Mouse (Mus musculus): ENCODE results near the gene Idi2. TPM values are rescaled to one million over a fixed set of nuclear protein-coding genes. Genes with fewer than 3 reads are reported as not detected.
"Not testable (repeated sequence)": the region's sequence is repeated elsewhere in the genome, so short reads cannot be mapped to it uniquely, and the experiment has no call there.

Gene Idi2
- polyA plus RNA-seq, 1 experiment, result not detected

GRCm38 (mm10) chr13:8965224-8965623, 12.6 kb downstream of the Idi2 start:
- TF ChIP-seq CTCF (IDR thresholded peaks at IDR 0.05; ENCODE audit: borderline replicate concordance, insufficient read depth, low read length) (no peak), POLR2A (IDR thresholded peaks at IDR 0.05; ENCODE audit: low read depth, low read length) (no peak)
- Histone ChIP-seq H3K27ac (ENCODE audit: insufficient read depth, low read length) (no peak overlapping the region), H3K4me1 (ENCODE audit: control insufficient read depth, insufficient read depth, low read length) (no peaks in the 10 kb centered on the region), H3K4me3 (ENCODE audit: insufficient read depth, low read length) (no peak overlapping the region)

- no peaks in the 10 kb centered on the region for H3K4me1 ChIP-seq (ENCODE audit: control insufficient read depth, insufficient read depth, low read length)
- H3K4me3 ChIP-seq (ENCODE audit: insufficient read depth, low read length), result no peak overlapping the region
- TF ChIP-seq CTCF (IDR thresholded peaks at IDR 0.05; ENCODE audit: borderline replicate concordance, insufficient read depth, low read length) (no peak), POLR2A (IDR thresholded peaks at IDR 0.05; ENCODE audit: low read depth, low read length) (no peak)
- no peak overlapping the region for H3K27ac ChIP-seq (ENCODE audit: insufficient read depth, low read length)
These were observed 15.1 kb downstream of the Idi2 start for GRCm38 (mm10) chr13:8967742-8968141.

DNA sequence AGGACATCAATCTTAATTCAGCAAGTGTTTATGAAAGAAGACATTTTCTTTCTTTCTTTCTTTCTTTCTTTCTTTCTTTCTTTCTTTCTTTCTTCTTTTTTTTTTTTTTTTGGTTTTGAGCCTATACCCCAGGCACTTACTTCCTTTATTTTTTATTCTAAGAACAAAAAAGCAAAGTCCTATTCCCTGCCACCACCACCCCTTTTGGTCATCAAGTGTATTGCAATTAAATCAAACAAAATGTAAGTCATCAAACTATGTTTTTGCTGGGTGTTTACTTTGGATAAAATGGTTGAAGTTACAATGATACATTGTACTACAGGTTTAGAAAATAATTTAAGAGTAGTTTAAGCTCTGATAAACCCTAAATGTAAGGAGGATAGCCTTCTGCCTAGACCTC, 19.7 kb downstream of the Idi2 start:
- H3K4me3 ChIP-seq (ENCODE audit: insufficient read depth, low read length), result no peak overlapping the region
- no peak for TF ChIP-seq POLR2A (IDR thresholded peaks at IDR 0.05; ENCODE audit: low read depth, low read length)
- no peak for TF ChIP-seq CTCF (IDR thresholded peaks at IDR 0.05; ENCODE audit: borderline replicate concordance, insufficient read depth, low read length)
- no peaks in the 10 kb centered on the region for H3K4me1 ChIP-seq (ENCODE audit: control insufficient read depth, insufficient read depth, low read length)
- H3K27ac ChIP-seq (ENCODE audit: insufficient read depth, low read length), result no peak overlapping the region

DNA sequence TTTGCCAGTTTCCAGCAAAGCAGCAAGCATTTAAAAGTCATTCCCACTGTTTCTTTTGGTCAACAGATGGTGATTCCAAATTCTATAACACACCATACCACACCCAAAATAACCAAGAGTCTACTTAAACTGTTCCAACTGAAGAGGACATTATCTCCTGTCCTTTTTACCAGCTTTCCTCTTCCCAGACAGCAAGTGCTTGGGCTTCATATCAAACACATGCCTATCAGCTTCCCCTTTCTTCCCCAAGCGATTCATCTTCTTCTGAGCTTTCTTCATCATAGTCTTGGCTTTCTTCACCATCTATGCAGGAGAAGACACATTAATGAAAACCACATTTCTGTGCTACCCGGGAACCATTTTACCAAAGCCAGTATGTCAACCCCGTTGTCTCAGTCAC, 20.3 kb downstream of the Idi2 start:
- no peaks in the 10 kb centered on the region for H3K4me1 ChIP-seq (ENCODE audit: control insufficient read depth, insufficient read depth, low read length)
- H3K27ac ChIP-seq (ENCODE audit: insufficient read depth, low read length), result no peak overlapping the region
- no peak overlapping the region for H3K4me3 ChIP-seq (ENCODE audit: insufficient read depth, low read length)
- TF ChIP-seq CTCF (IDR thresholded peaks at IDR 0.05; ENCODE audit: borderline replicate concordance, insufficient read depth, low read length) (no peak), POLR2A (IDR thresholded peaks at IDR 0.05; ENCODE audit: low read depth, low read length) (no peak)

DNA sequence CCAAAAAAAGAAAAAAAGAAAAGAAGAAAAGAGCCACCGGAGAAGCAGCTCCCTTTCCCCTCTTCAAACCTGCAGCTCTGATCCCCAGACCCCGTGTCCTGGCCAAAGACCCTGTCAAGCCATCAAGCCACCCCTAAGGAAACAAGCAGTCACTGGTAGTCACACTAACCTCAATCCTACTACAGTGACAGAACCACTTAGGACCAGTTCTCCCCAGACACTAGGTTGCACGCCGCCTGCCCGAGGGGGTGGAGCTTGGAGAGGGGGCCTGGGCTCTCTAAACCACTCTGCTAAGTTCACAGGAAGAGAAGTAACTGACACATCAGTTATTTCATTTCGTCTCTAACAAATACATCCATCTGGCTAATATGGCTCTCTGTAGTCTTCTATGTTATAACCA, 39.6 kb downstream of the Idi2 start:
- Histone ChIP-seq H3K4me1 (ENCODE audit: control insufficient read depth, insufficient read depth, low read length) (no peaks in the 10 kb centered on the region), H3K4me3 (ENCODE audit: insufficient read depth, low read length) (no peak overlapping the region), H3K27ac (ENCODE audit: insufficient read depth, low read length) (no peak overlapping the region)
- no peak for TF ChIP-seq CTCF (IDR thresholded peaks at IDR 0.05; ENCODE audit: borderline replicate concordance, insufficient read depth, low read length)
- no peak for TF ChIP-seq POLR2A (IDR thresholded peaks at IDR 0.05; ENCODE audit: low read depth, low read length)

DNA sequence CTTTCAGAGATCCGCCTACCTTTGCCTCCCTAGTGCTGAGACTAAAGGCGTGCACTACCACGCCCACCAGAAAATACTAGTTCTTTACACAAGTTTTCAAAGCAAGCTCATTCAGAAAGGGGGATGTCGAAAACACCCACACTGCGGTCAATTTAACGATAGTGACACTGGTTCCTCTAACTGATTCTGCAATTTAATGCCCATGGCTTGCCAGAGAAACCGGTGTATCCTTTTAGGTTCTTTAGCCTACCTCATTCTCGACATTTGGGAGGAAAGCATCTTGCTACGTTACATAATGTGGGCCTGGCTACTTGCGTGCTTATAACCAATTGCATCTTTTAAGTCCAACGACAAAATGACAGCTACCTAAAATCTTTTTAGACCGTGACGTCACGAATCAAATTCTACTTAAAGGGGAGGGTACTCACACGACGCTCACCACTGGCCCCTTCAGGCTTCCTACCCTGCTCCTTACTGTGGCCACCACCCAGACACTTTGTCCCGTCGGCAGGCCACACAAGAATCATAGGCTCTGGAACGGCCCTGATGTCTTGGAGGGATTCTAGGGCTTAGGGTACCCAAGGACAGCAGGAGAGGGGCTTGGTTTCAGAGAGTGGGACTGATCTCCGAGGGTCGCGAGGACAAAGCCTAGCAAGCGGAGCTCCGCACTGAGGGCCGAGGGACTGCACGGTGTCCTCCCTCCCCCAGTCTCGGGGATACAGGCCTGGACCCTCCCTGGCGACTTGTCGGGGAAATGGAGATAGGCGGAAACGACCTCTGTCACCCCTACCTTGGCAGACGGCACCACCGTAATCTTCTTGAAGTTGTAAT, 42.7 kb downstream of the Idi2 start:
- Histone ChIP-seq H3K27ac (ENCODE audit: insufficient read depth, low read length) (no peak overlapping the region), H3K4me1 (ENCODE audit: control insufficient read depth, insufficient read depth, low read length) (no peaks in the 10 kb centered on the region), H3K4me3 (ENCODE audit: insufficient read depth, low read length) (peak overlapping the region; percentile 96)
- TF ChIP-seq POLR2A (IDR thresholded peaks at IDR 0.05; ENCODE audit: low read depth, low read length), result no peak; the same call in 1 of the 2 replicates
- TF ChIP-seq CTCF (IDR thresholded peaks at IDR 0.05; ENCODE audit: borderline replicate concordance, insufficient read depth, low read length), result no peak

- H3K4me1 ChIP-seq (ENCODE audit: control insufficient read depth, insufficient read depth, low read length), result no peaks in the 10 kb centered on the region
- no peak within 1 kb of the TSS for H3K27ac ChIP-seq (ENCODE audit: insufficient read depth, low read length)
- TF ChIP-seq POLR2A (IDR thresholded peaks at IDR 0.05; ENCODE audit: low read depth, low read length) (peak; percentile 75), CTCF (IDR thresholded peaks at IDR 0.05; ENCODE audit: borderline replicate concordance, insufficient read depth, low read length) (peak; percentile 55; the same call in 1 of the 2 replicates)
- H3K4me3 ChIP-seq (ENCODE audit: insufficient read depth, low read length), result peak within 1 kb of the TSS; percentile 96
These were observed 43.5 kb downstream of the Idi2 start, which contains the start of gene Gtpbp4 for GRCm38 (mm10) chr13:8995990-8996786. Gene Gtpbp4, minus strand, starts transcription at chr13:8996083.

- not testable (repeated sequence) for H3K4me3 ChIP-seq (ENCODE audit: insufficient read depth, low read length); H3K4me1 ChIP-seq (ENCODE audit: control insufficient read depth, insufficient read depth, low read length)
These were observed 44.6 kb downstream of the Idi2 start for GRCm38 (mm10) chr13:8997221-8997620.

DNA sequence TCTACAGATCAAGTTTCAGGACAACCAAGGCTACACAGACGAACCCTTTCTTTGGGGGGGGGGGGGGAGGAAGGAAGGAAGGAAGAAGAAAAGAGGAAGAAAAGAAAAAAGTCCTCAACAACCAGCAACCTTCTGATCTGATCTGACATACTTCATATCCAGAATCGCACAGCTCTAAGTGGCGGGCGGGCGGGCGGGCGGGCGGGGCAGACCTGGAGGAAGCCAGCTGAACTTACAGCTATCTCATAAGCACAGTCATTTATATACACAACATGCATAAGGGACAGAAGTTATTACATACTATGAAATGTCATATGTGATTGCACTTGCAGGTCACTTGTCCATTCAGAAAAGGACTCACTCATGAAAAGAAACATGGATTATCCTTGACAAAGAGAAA, 46.8 kb downstream of the Idi2 start:
- TF ChIP-seq POLR2A (IDR thresholded peaks at IDR 0.05; ENCODE audit: low read depth, low read length) (no peak), CTCF (IDR thresholded peaks at IDR 0.05; ENCODE audit: borderline replicate concordance, insufficient read depth, low read length) (no peak)
- Histone ChIP-seq H3K4me1 (ENCODE audit: control insufficient read depth, insufficient read depth, low read length) (no peaks in the 10 kb centered on the region), H3K27ac (ENCODE audit: insufficient read depth, low read length) (no peak overlapping the region), H3K4me3 (ENCODE audit: insufficient read depth, low read length) (no peak overlapping the region)

More at GRCm38 (mm10) chr13:8997221-8997620, 44.6 kb downstream of the Idi2 start:
- H3K27ac ChIP-seq (ENCODE audit: insufficient read depth, low read length), result not testable (repeated sequence)

GRCm38 (mm10) chr13:9003306-9003705, 50.6 kb downstream of the Idi2 start:
- TF ChIP-seq POLR2A (IDR thresholded peaks at IDR 0.05; ENCODE audit: low read depth, low read length) (no peak), CTCF (IDR thresholded peaks at IDR 0.05; ENCODE audit: borderline replicate concordance, insufficient read depth, low read length) (no peak)
- H3K27ac ChIP-seq (ENCODE audit: insufficient read depth, low read length), result no peak overlapping the region

More at GRCm38 (mm10) chr13:9003306-9003705, 50.6 kb downstream of the Idi2 start:
- Histone ChIP-seq H3K4me1 (ENCODE audit: control insufficient read depth, insufficient read depth, low read length) (no peaks in the 10 kb centered on the region), H3K4me3 (ENCODE audit: insufficient read depth, low read length) (no peak overlapping the region)

Other genes with a start within 250 kb of the Idi2 start
- 28.6 and 32.8 TPM in 2 replicates for gene Wdr37, start 81.0 kb upstream of the Idi2 start, polyA plus RNA-seq (2011; ENCODE audit: insufficient read length, low read depth, missing spikeins)
- 108 and 140 TPM in 2 replicates for gene Idi1, start 67.4 kb upstream of the Idi2 start, polyA plus RNA-seq (2011; ENCODE audit: insufficient read length, low read depth, missing spikeins)
- gene Gm9745, start 4.6 kb upstream of the Idi2 start, polyA plus RNA-seq (2011; ENCODE audit: insufficient read length, low read depth, missing spikeins), result not detected in 2 replicates
- gene Gtpbp4, start 43.2 kb downstream of the Idi2 start, polyA plus RNA-seq (2011; ENCODE audit: insufficient read length, low read depth, missing spikeins), result 61.8 and 63.6 TPM in 2 replicates
- gene Larp4b, start 141.0 kb downstream of the Idi2 start, polyA plus RNA-seq (2011; ENCODE audit: insufficient read length, low read depth, missing spikeins), result 54.6 and 59.6 TPM in 2 replicates